ENCODE assay signal across 23 mouse cellular contexts in genomic region chr5:124172246-124172645, GRCm38 (mm10). TPM values are rescaled to one million over a fixed set of nuclear protein-coding genes. Genes with fewer than 3 reads are reported as not detected.
DNase-seq lines count a peak whose midpoint lies in the region; ATAC-seq and TF ChIP-seq lines count a peak whose summit lies in the region.
"Had no signal": no experiment of that assay in that cellular context is flagged by ENCODE, and none has a peak within 500 bp of the region (broad histone marks: within the 10 kb centered on the region; RNA-seq: fewer than 3 reads in every experiment).

No protein-coding gene starts in this region.

- no peaks in the 10 kb centered on the region for H3K9me3 ChIP-seq in heart, embryonic 12.5 days (replicated peaks)
- H3K9me3 ChIP-seq in limb, embryonic 10.5 days (replicated peaks): no peaks in the 10 kb centered on the region
- H3K9me3 ChIP-seq: forebrain, embryonic 15.5 days; hindbrain, embryonic 12.5 days; megakaryocyte, embryonic 14.5 days; neural tube, embryonic 15.5 days had no signal

- ATAC-seq in heart, embryonic 12.5 days (ENCODE audit: insufficient number of reproducible peaks, low FRiP score): no peak
- ATAC-seq: CD4-positive, CD25-positive, alpha-beta regulatory T cell, adult 4 months; forebrain, embryonic 15.5 days; Patski had no signal

- H3K36me3 ChIP-seq in heart, embryonic 12.5 days: no peaks in the 10 kb centered on the region
- H3K36me3 ChIP-seq in limb, embryonic 10.5 days: no peaks in the 10 kb centered on the region
- H3K36me3 ChIP-seq: forebrain, embryonic 15.5 days; hindbrain, embryonic 12.5 days; neural tube, embryonic 15.5 days had no signal

- H3K4me1 ChIP-seq in cerebellum, adult 2 months (ENCODE audit: control insufficient read depth, insufficient read depth, low read length): peaks cover 74% of the 10 kb centered on the region
- H3K4me1 ChIP-seq in heart, embryonic 12.5 days (replicated peaks): peaks cover 90% of the 10 kb centered on the region
- H3K4me1 ChIP-seq in limb, embryonic 10.5 days: peaks cover 48% of the 10 kb centered on the region

- no peak for DNase-seq in cerebellum, adult 2 months
- DNase-seq in cerebellum, postnatal 4 days (ENCODE audit: low spot score in 2 of 2): no peak
- no peak for DNase-seq in heart, postnatal 25 days (ENCODE audit: low spot score)
- no peak for DNase-seq in layer of hippocampus, adult 2 months (ENCODE audit: low spot score in 2 of 2)
- no peak for DNase-seq in layer of hippocampus, adult 9-11 months
- no peak for DNase-seq in limb, embryonic 10.5 days (ENCODE audit: low spot score)
- no peak for DNase-seq in adrenal gland, postnatal 14 days
- DNase-seq: kidney, adult 18-20 months; kidney, postnatal 10 days; lung, postnatal 10 days; midbrain, embryonic 14.5 days; right cerebral cortex, postnatal 25 days; thymus, adult 2 months had no signal

- no peak overlapping the region for H3K9ac ChIP-seq in heart, embryonic 12.5 days
- H3K9ac ChIP-seq: forebrain, embryonic 15.5 days; hindbrain, embryonic 12.5 days; liver, embryonic 14.5 days; neural tube, embryonic 15.5 days had no signal

- H3K27ac ChIP-seq in cerebellum, adult 2 months (ENCODE audit: insufficient read depth, low read length): 0 out of 2 replicates have a peak overlapping the region, but pooled peaks have one; percentile 6
- H3K27ac ChIP-seq in heart, embryonic 12.5 days (ENCODE audit: poor library complexity, severe bottlenecking): peak overlapping the region; percentile 95
- H3K27ac ChIP-seq in layer of hippocampus, adult 2 months: peak overlapping the region; percentile 88
- 0 out of 2 replicates have a peak overlapping the region, but pooled peaks have one; percentile 1 for H3K27ac ChIP-seq in limb, embryonic 10.5 days
- H3K27ac ChIP-seq: forebrain, embryonic 15.5 days; hindbrain, embryonic 12.5 days; liver, embryonic 14.5 days had no signal

- TF ChIP-seq CTCF in cerebellum, adult 2 months (IDR thresholded peaks at IDR 0.05; ENCODE audit: borderline replicate concordance, insufficient read depth, low read depth, low read length): no peak
- no peak for TF ChIP-seq CTCF in layer of hippocampus, adult 2 months (conservative IDR thresholded peaks at IDR 0.05)

- 86% methylated on average over 4 of the region's 4 CpGs for whole genome bisulfite sequencing in cerebellum, adult 2 months
- WGBS in heart, embryonic 12.5 days: 85% methylated on average over 4 of the region's 4 CpGs
- 89% methylated on average over 4 of the region's 4 CpGs for WGBS in limb, embryonic 10.5 days

- no peaks in the 10 kb centered on the region for H3K27me3 ChIP-seq in cerebellum, adult 2 months (ENCODE audit: control insufficient read depth, insufficient read depth, low read length)
- no peaks in the 10 kb centered on the region for H3K27me3 ChIP-seq in heart, embryonic 12.5 days (replicated peaks)
- H3K27me3 ChIP-seq in limb, embryonic 10.5 days (ENCODE audit: low read depth, poor library complexity, severe bottlenecking): no peaks in the 10 kb centered on the region
- H3K27me3 ChIP-seq: forebrain, embryonic 15.5 days; megakaryocyte, embryonic 14.5 days; neural tube, embryonic 15.5 days; Patski had no signal

- TF ChIP-seq POLR2A in cerebellum, adult 2 months (IDR thresholded peaks at IDR 0.05; ENCODE audit: borderline replicate concordance, insufficient read depth, low read length): no peak

- no peak overlapping the region for H3K4me2 ChIP-seq in heart, embryonic 12.5 days
- H3K4me2 ChIP-seq: forebrain, embryonic 15.5 days; hindbrain, embryonic 12.5 days; neural tube, embryonic 15.5 days had no signal

- H3K4me3 ChIP-seq in cerebellum, adult 2 months (replicated peaks; ENCODE audit: insufficient read depth, low read depth, low read length): no peak overlapping the region
- H3K4me3 ChIP-seq in heart, embryonic 12.5 days: no peak overlapping the region
- H3K4me3 ChIP-seq in layer of hippocampus, adult 2 months: no peak overlapping the region
- H3K4me3 ChIP-seq in limb, embryonic 10.5 days: no peak overlapping the region
- H3K4me3 ChIP-seq: erythroblast, embryonic 14.5 days; forebrain, embryonic 15.5 days; hindbrain, embryonic 12.5 days; myocyte; neural tube, embryonic 15.5 days had no signal

- intact Hi-C loops in heart, postnatal 25 days (cut with DNase I): no loop called here

RNA-seq across cellular contexts. Expression of gene Arl6ip4, which starts 56.4 kb away (rescaled TPM):
- 81.6 and 91.0 TPM in 2 replicates for polyA plus RNA-seq in cerebellum, adult 2 months (2012; rRNA removed)
- polyA plus RNA-seq in heart, embryonic 12.5 days (2016; fragmentation: Nextera tagmentation; extraction: Ambion mirVana): 69.7 and 78.8 TPM in 2 replicates
- total RNA-seq in heart, postnatal 25 days (2021): 10 to 100 TPM; 36.2 to 43.0 TPM
- total RNA-seq in layer of hippocampus, adult 2 months (2021): 10 to 100 TPM; 49.8 to 52.2 TPM
- polyA plus RNA-seq in limb, embryonic 10.5 days (2016; fragmentation: Nextera tagmentation; extraction: Ambion mirVana): 139 and 150 TPM in 2 replicates
- total RNA-seq in adrenal gland, postnatal 14 days (2021): 48.5 and 64.0 TPM in 2 replicates

Comparison
In these comparisons a context has a peak if more than half of its experiments do, and no peak if none do; other contexts are left out.
1. H3K27ac ChIP-seq: peak in every context shown above with its lines; median percentile 95 in heart, embryonic 12.5 days; 88 in layer of hippocampus, adult 2 months; 6 in cerebellum, adult 2 months; 1 in limb, embryonic 10.5 days.